Mouse (Mus musculus) heart, postnatal 36 days (tissue): ENCODE results near the gene Kirrel. TPM values are rescaled to one million over a fixed set of nuclear protein-coding genes. Genes with fewer than 3 reads are reported as not detected.

Experiments
- DNase-seq, 2 experiments: peaks; one replicate each; pipeline ENCODE4 v3.0.0; 2021 to 2022
- intact Hi-C: fragments of 180-260 bp; cut with DNase I; formaldehyde crosslinking; loops from one replicate; pipeline ENCODE4 v1.15.1; 2025
- total RNA-seq, 2 experiments: library from RNA; stranded (reverse); gene quantifications; 2 replicates each; pipeline ENCODE4 v1.2.3; 2021

Gene Kirrel
- total RNA-seq, 2 experiments from 2014 or later, result 6.8 to 7.6 TPM

GRCm38 (mm10) chr3:87089694-87090565 lies 84.6 kb downstream of the Kirrel start:
- peak; percentile 54 to 67 for DNase-seq
- intact Hi-C loops, result loop anchor here (1.0 to 10.0 kb wide), 3 partner anchors 85 to 412 kb away; no protein-coding TSS in a partner anchor

- intact Hi-C loops, result loop anchor here (5.0 kb wide), 1 partner anchor 415 kb away; no protein-coding TSS in a partner anchor
- DNase-seq, result peak; percentile 21 to 32
Observed at GRCm38 (mm10) chr3:87087146-87087545, 87.4 kb downstream of the Kirrel start.

- intact Hi-C loops, result loop anchor here (2.0 kb wide), 1 partner anchor 51 kb away; no protein-coding TSS in a partner anchor
- peak; percentile 58 to 73 for DNase-seq
Observed at GRCm38 (mm10) chr3:87082235-87082634, 92.3 kb downstream of the Kirrel start.

- no peak for DNase-seq
- intact Hi-C loops, result no loop called here
Observed at GRCm38 (mm10) chr3:87079751-87080150, 94.8 kb downstream of the Kirrel start.

- intact Hi-C loops, result no loop called here
- no peak for DNase-seq
Observed at GRCm38 (mm10) chr3:87079301-87079700, 95.2 kb downstream of the Kirrel start.

GRCm38 (mm10) chr3:87077681-87078080 lies 96.9 kb downstream of the Kirrel start:
- no peak for DNase-seq
- intact Hi-C loops, result no loop called here

- intact Hi-C loops, result no loop called here
- no peak for DNase-seq
Observed at GRCm38 (mm10) chr3:87076899-87077298, 97.6 kb downstream of the Kirrel start.

- intact Hi-C loops, result no loop called here
Observed at GRCm38 (mm10) chr3:87076161-87076560, 98.4 kb downstream of the Kirrel start.

GRCm38 (mm10) chr3:87072612-87073515 lies 101.7 kb downstream of the Kirrel start:
- intact Hi-C loops, result no loop called here
- DNase-seq, result no peak

More at GRCm38 (mm10) chr3:87076161-87076560, 98.4 kb downstream of the Kirrel start:
- DNase-seq, result no peak

- DNase-seq, result no peak
- intact Hi-C loops, result no loop called here
Observed at GRCm38 (mm10) chr3:87072191-87072590, 102.4 kb downstream of the Kirrel start.

- DNase-seq, result no peak
- intact Hi-C loops, result no loop called here
Observed at GRCm38 (mm10) chr3:87067396-87067975, 107.1 kb downstream of the Kirrel start.

- no peak for DNase-seq
- intact Hi-C loops, result no loop called here
Observed at GRCm38 (mm10) chr3:87053939-87054338, 120.6 kb downstream of the Kirrel start.

GRCm38 (mm10) chr3:87047801-87048200 lies 126.7 kb downstream of the Kirrel start:
- intact Hi-C loops, result no loop called here
- DNase-seq, result no peak

- intact Hi-C loops, result no loop called here
Observed at GRCm38 (mm10) chr3:87041733-87042132, 132.8 kb downstream of the Kirrel start.

GRCm38 (mm10) chr3:87038500-87038899 lies 136.0 kb downstream of the Kirrel start:
- intact Hi-C loops, result loop anchor here (10.0 kb wide), 2 partner anchors 266 to 526 kb away; no protein-coding TSS in a partner anchor
- no peak for DNase-seq

More at GRCm38 (mm10) chr3:87041733-87042132, 132.8 kb downstream of the Kirrel start:
- DNase-seq, result no peak

GRCm38 (mm10) chr3:87034061-87034460 lies 140.5 kb downstream of the Kirrel start:
- intact Hi-C loops, result loop anchor here (10.0 kb wide), 2 partner anchors 271 to 531 kb away; no protein-coding TSS in a partner anchor
- no peak for DNase-seq

GRCm38 (mm10) chr3:87033357-87033756 lies 141.2 kb downstream of the Kirrel start:
- intact Hi-C loops, result loop anchor here (1.0 to 10.0 kb wide), 3 partner anchors 142 to 531 kb away; no protein-coding TSS in a partner anchor
- peak; percentile 72 to 82 for DNase-seq

GRCm38 (mm10) chr3:87030855-87031254 lies 143.7 kb downstream of the Kirrel start:
- peak; percentile 46 to 63 for DNase-seq

More at GRCm38 (mm10) chr3:87030855-87031254, 143.7 kb downstream of the Kirrel start:
- intact Hi-C loops, result loop anchor here (2.0 to 10.0 kb wide), 4 partner anchors 52 to 534 kb away; no protein-coding TSS in a partner anchor
